Mouse (Mus musculus): Measurements from ENCODE around the gene Rbfox1. TPM values are rescaled to one million over a fixed set of nuclear protein-coding genes. Genes with fewer than 3 reads are reported as not detected.

Rbfox1 gene
- polyA plus RNA-seq, 1 experiment from 2014 or later: 0.32 TPM

- Histone ChIP-seq H3K27me3 (no peaks in the 10 kb centered on the region), H3K9ac (no peak overlapping the region), H3K9me3 (replicated peaks) (no peaks in the 10 kb centered on the region), H3K4me1 (replicated peaks) (no peaks in the 10 kb centered on the region), H3K4me2 (no peak overlapping the region), H3K27ac (replicated peaks) (no peak overlapping the region), H3K36me3 (replicated peaks) (no peaks in the 10 kb centered on the region), H3K4me3 (replicated peaks) (no peak overlapping the region)
- no peak for ATAC-seq (ENCODE audit: insufficient read depth)
- WGBS (ENCODE audit: insufficient replicate concordance): 59% methylated on average over 8 of the region's 8 CpGs
Observed at GRCm38 (mm10) chr16:7069599-7069998, 1184.4 kb downstream of the Rbfox1 start.

- Histone ChIP-seq H3K36me3 (replicated peaks) (no peaks in the 10 kb centered on the region), H3K27ac (replicated peaks) (no peak overlapping the region), H3K9me3 (replicated peaks) (no peaks in the 10 kb centered on the region), H3K27me3 (no peaks in the 10 kb centered on the region), H3K4me2 (no peak overlapping the region), H3K9ac (no peak overlapping the region), H3K4me1 (replicated peaks) (no peaks in the 10 kb centered on the region), H3K4me3 (replicated peaks) (no peak overlapping the region)
- no peak for ATAC-seq (ENCODE audit: insufficient read depth)
- WGBS (ENCODE audit: insufficient replicate concordance): 58% methylated on average over 4 of the region's 4 CpGs
Observed at GRCm38 (mm10) chr16:7074786-7075185, 1189.6 kb downstream of the Rbfox1 start.

- Histone ChIP-seq H3K36me3 (replicated peaks) (no peaks in the 10 kb centered on the region), H3K9ac (no peak overlapping the region), H3K27ac (replicated peaks) (no peak overlapping the region), H3K4me1 (replicated peaks) (no peaks in the 10 kb centered on the region), H3K9me3 (replicated peaks) (no peaks in the 10 kb centered on the region), H3K27me3 (no peaks in the 10 kb centered on the region), H3K4me3 (replicated peaks) (no peak overlapping the region), H3K4me2 (no peak overlapping the region)
- WGBS (ENCODE audit: insufficient replicate concordance): 57% methylated on average over 6 of the region's 6 CpGs
- no peak for ATAC-seq (ENCODE audit: insufficient read depth)
Observed at GRCm38 (mm10) chr16:7075749-7076148, 1190.6 kb downstream of the Rbfox1 start.

GRCm38 (mm10) chr16:7076305-7076704 lies 1191.2 kb downstream of the Rbfox1 start:
- no peaks in the 10 kb centered on the region for H3K36me3 ChIP-seq (replicated peaks)
- H3K27me3 ChIP-seq: no peaks in the 10 kb centered on the region
- H3K4me1 ChIP-seq (replicated peaks): no peaks in the 10 kb centered on the region
- H3K9me3 ChIP-seq (replicated peaks): no peaks in the 10 kb centered on the region
- WGBS (ENCODE audit: insufficient replicate concordance): 75% methylated on average over 1 of the region's 1 CpGs
- no peak overlapping the region for H3K4me2 ChIP-seq
- no peak overlapping the region for H3K9ac ChIP-seq
- ATAC-seq (ENCODE audit: insufficient read depth): no peak
- H3K4me3 ChIP-seq (replicated peaks): no peak overlapping the region
- no peak overlapping the region for H3K27ac ChIP-seq (replicated peaks)

DNA sequence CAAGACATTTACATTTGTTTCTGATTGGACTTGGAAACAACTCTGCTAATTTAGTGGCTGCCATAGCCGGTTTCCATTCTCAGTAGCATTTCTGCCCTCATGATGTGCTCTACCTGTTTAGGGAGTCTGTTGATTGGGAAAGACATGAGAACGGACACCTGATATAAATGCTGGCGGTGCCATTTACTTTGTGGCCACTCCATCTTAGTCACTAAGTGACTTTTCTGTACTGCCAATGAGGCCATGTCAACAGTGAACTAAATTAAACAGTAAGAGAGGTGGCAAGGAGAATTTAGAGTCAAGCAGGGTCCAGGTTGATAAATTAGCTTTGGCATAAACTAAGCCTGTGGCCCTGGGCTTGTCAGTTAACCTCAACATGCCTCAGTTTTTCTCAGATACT lies 1191.6 kb downstream of the Rbfox1 start:
- H3K27me3 ChIP-seq: no peaks in the 10 kb centered on the region
- no peak overlapping the region for H3K27ac ChIP-seq (replicated peaks)
- no peak overlapping the region for H3K9ac ChIP-seq
- no peak overlapping the region for H3K4me2 ChIP-seq
- no peaks in the 10 kb centered on the region for H3K36me3 ChIP-seq (replicated peaks)
- no peaks in the 10 kb centered on the region for H3K4me1 ChIP-seq (replicated peaks)
- no peak overlapping the region for H3K4me3 ChIP-seq (replicated peaks)
- no peak for ATAC-seq (ENCODE audit: insufficient read depth)
- no peaks in the 10 kb centered on the region for H3K9me3 ChIP-seq (replicated peaks)
- WGBS (ENCODE audit: insufficient replicate concordance): 66% methylated on average over 3 of the region's 3 CpGs

DNA sequence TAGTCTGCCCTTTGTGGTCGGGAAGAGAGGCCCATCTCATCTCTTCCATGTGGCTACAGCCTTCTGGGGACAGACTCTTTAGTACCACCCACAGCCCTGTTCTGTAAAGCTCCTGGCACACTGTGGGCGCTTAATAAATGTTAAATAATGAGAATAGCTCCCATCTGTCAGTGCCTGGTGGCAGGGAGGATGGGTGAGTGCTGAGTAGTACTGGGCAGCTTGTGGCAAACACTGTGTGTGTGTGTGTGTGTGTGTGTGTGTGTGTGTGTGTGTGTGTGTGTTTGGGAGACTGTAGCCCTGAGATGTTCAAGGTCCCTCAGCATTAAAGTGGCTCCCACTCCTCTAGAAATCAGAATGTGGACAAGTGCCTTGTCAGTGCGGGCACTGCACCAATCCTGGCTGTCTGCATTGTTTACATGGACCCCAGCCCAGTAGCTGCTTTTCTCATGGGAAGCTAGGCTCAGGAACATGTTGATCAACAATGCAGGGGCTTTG lies 1196.0 kb downstream of the Rbfox1 start:
- Histone ChIP-seq H3K4me2 (no peak overlapping the region), H3K27ac (replicated peaks) (no peak overlapping the region), H3K4me1 (replicated peaks) (no peaks in the 10 kb centered on the region), H3K27me3 (no peaks in the 10 kb centered on the region), H3K36me3 (replicated peaks) (no peaks in the 10 kb centered on the region), H3K9ac (no peak overlapping the region), H3K4me3 (replicated peaks) (no peak overlapping the region), H3K9me3 (replicated peaks) (no peaks in the 10 kb centered on the region)
- 51% methylated on average over 3 of the region's 3 CpGs for WGBS (ENCODE audit: insufficient replicate concordance)
- no peak for ATAC-seq (ENCODE audit: insufficient read depth)

GRCm38 (mm10) chr16:7081684-7082255 lies 1196.6 kb downstream of the Rbfox1 start:
- Histone ChIP-seq H3K4me2 (no peak overlapping the region), H3K9me3 (replicated peaks) (no peaks in the 10 kb centered on the region), H3K27ac (replicated peaks) (no peak overlapping the region), H3K36me3 (replicated peaks) (no peaks in the 10 kb centered on the region), H3K4me1 (replicated peaks) (no peaks in the 10 kb centered on the region), H3K27me3 (no peaks in the 10 kb centered on the region), H3K9ac (no peak overlapping the region), H3K4me3 (replicated peaks) (no peak overlapping the region)
- no peak for ATAC-seq (ENCODE audit: insufficient read depth)
- 67% methylated on average over 5 of the region's 5 CpGs for WGBS (ENCODE audit: insufficient replicate concordance)

- no peak for ATAC-seq (ENCODE audit: insufficient read depth)
- Histone ChIP-seq H3K36me3 (replicated peaks) (no peaks in the 10 kb centered on the region), H3K4me3 (replicated peaks) (no peak overlapping the region), H3K27ac (replicated peaks) (no peak overlapping the region), H3K4me1 (replicated peaks) (no peaks in the 10 kb centered on the region), H3K27me3 (no peaks in the 10 kb centered on the region), H3K9ac (no peak overlapping the region), H3K9me3 (replicated peaks) (no peaks in the 10 kb centered on the region), H3K4me2 (no peak overlapping the region)
- WGBS (ENCODE audit: insufficient replicate concordance): 59% methylated on average over 2 of the region's 2 CpGs
Observed at GRCm38 (mm10) chr16:7083937-7084336, 1198.8 kb downstream of the Rbfox1 start.

DNA sequence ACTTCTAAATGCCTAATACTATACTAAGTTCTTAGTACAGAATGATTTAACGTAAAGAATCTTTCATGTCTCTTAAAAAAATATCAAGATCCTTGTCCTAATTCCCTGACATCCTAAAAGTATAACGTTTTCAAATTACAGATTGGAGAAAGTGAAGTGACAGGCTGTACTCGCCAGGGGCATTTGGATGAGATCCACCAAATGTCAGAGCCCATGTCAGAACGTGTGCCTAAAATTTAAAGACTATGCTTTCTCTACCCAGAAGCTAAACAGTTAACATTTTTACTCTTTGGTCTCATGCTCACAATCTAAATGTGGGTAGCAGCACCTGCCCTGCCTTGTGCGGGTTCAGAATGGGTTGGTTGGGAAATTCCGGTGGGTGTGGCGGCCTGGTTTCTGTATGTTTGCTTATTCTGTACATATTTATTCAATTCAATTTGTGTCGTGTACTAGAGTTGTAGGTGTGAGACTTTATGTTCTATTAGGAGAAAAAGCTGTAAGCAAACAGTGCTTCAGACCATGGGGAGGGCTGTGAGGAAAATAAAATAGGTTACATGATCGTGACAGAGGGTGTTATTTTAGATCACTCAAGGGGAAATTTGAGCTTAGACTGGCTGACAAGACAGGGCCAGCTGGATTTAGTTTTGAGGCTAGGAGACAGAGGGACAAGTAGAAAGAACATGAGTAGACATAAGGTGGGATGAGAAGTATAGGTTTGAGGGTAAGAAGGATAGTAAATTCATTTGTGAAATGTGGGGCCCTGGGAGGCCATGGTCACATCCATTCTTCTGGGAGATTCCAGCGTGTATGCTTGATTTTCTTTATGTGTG lies 1203.7 kb downstream of the Rbfox1 start:
- no peaks in the 10 kb centered on the region for H3K36me3 ChIP-seq (replicated peaks)
- H3K4me1 ChIP-seq (replicated peaks): no peaks in the 10 kb centered on the region
- no peak overlapping the region for H3K27ac ChIP-seq (replicated peaks)
- H3K9me3 ChIP-seq (replicated peaks): no peaks in the 10 kb centered on the region
- no peak overlapping the region for H3K4me2 ChIP-seq
- no peak overlapping the region for H3K4me3 ChIP-seq (replicated peaks)
- no peak for ATAC-seq (ENCODE audit: insufficient read depth)
- WGBS (ENCODE audit: insufficient replicate concordance): 61% methylated on average over 10 of the region's 10 CpGs
- no peaks in the 10 kb centered on the region for H3K27me3 ChIP-seq
- H3K9ac ChIP-seq: no peak overlapping the region

GRCm38 (mm10) chr16:7089475-7089874 lies 1204.3 kb downstream of the Rbfox1 start:
- Histone ChIP-seq H3K4me2 (no peak overlapping the region), H3K27me3 (no peaks in the 10 kb centered on the region), H3K27ac (replicated peaks) (no peak overlapping the region), H3K9ac (no peak overlapping the region), H3K9me3 (replicated peaks) (no peaks in the 10 kb centered on the region), H3K36me3 (replicated peaks) (no peaks in the 10 kb centered on the region), H3K4me3 (replicated peaks) (no peak overlapping the region), H3K4me1 (replicated peaks) (no peaks in the 10 kb centered on the region)
- WGBS (ENCODE audit: insufficient replicate concordance): 64% methylated on average over 1 of the region's 1 CpGs
- ATAC-seq (ENCODE audit: insufficient read depth): no peak

- no peak for ATAC-seq (ENCODE audit: insufficient read depth)
- Histone ChIP-seq H3K27me3 (no peaks in the 10 kb centered on the region), H3K4me2 (no peak overlapping the region), H3K4me1 (replicated peaks) (no peaks in the 10 kb centered on the region), H3K27ac (replicated peaks) (no peak overlapping the region), H3K9me3 (replicated peaks) (no peaks in the 10 kb centered on the region), H3K9ac (no peak overlapping the region), H3K36me3 (replicated peaks) (no peaks in the 10 kb centered on the region), H3K4me3 (replicated peaks) (no peak overlapping the region)
- 70% methylated on average over 6 of the region's 6 CpGs for WGBS (ENCODE audit: insufficient replicate concordance)
Observed at GRCm38 (mm10) chr16:7090205-7090604, 1205.0 kb downstream of the Rbfox1 start.

Data from liver, embryonic 15.5 days (tissue).